Mouse (Mus musculus): Measurements from ENCODE around the gene Diaph3. TPM values are rescaled to one million over a fixed set of nuclear protein-coding genes. Genes with fewer than 3 reads are reported as not detected.
A peak's percentile ranks its signal among the peaks of the same experiment; 100 is the strongest.

The Diaph3 gene
- polyA plus RNA-seq, 1 experiment from 2014 or later: 25.9 TPM

- H3K4me2 ChIP-seq: no peak overlapping the region
- TF ChIP-seq CTCF (IDR thresholded peaks at IDR 0.05; ENCODE audit: low read depth): no peak
- H3K36me3 ChIP-seq (ENCODE audit: insufficient read depth): no peaks in the 10 kb centered on the region
- no peaks in the 10 kb centered on the region for H3K9me3 ChIP-seq (ENCODE audit: low read depth, low read length)
- no peak for DNase-seq
- WGBS: 68% methylated on average over 3 of the region's 3 CpGs
- no peak overlapping the region for H3K9ac ChIP-seq
- H3K4me1 ChIP-seq (ENCODE audit: insufficient read depth): no peaks in the 10 kb centered on the region
- H3K27me3 ChIP-seq (ENCODE audit: insufficient read depth, low read length): no peaks in the 10 kb centered on the region
- H3K4me3 ChIP-seq (ENCODE audit: low read depth, low read length): no peak overlapping the region
- ATAC-seq (ENCODE audit: insufficient read depth): no peak
- H3K27ac ChIP-seq (ENCODE audit: low read depth): no peak overlapping the region
Measured at GRCm38 (mm10) chr14:87145351-87145750, 4.3 kb upstream of the Diaph3 start.

- H3K4me1 ChIP-seq (ENCODE audit: insufficient read depth): no peaks in the 10 kb centered on the region
- peak overlapping the region; percentile 56 for H3K27ac ChIP-seq (ENCODE audit: low read depth)
- no peak for TF ChIP-seq CTCF (IDR thresholded peaks at IDR 0.05; ENCODE audit: low read depth)
- no peaks in the 10 kb centered on the region for H3K9me3 ChIP-seq (ENCODE audit: low read depth, low read length)
- DNase-seq (peak; percentile 54), ATAC-seq (ENCODE audit: insufficient read depth) (no peak)
- 74% methylated on average over 11 of the region's 11 CpGs for WGBS
- H3K9ac ChIP-seq: 0 out of 2 replicates have a peak overlapping the region, but pooled peaks have one; percentile 1
- peak overlapping the region; percentile 65 for H3K4me2 ChIP-seq
- no peaks in the 10 kb centered on the region for H3K27me3 ChIP-seq (ENCODE audit: insufficient read depth, low read length)
- no peaks in the 10 kb centered on the region for H3K36me3 ChIP-seq (ENCODE audit: insufficient read depth)
- peak overlapping the region; percentile 78; the same call in 1 of the 2 replicates for H3K4me3 ChIP-seq (ENCODE audit: low read depth, low read length)
Measured at GRCm38 (mm10) chr14:87141777-87142176, 742 bp upstream of the Diaph3 start.

- Histone ChIP-seq H3K4me2 (peak overlapping the region; percentile 65), H3K4me3 (ENCODE audit: low read depth, low read length) (peak overlapping the region; percentile 78), H3K27ac (ENCODE audit: low read depth) (peak overlapping the region; percentile 78), H3K4me1 (ENCODE audit: insufficient read depth) (no peaks in the 10 kb centered on the region), H3K9me3 (ENCODE audit: low read depth, low read length) (no peaks in the 10 kb centered on the region), H3K36me3 (ENCODE audit: insufficient read depth) (no peaks in the 10 kb centered on the region), H3K27me3 (ENCODE audit: insufficient read depth, low read length) (no peaks in the 10 kb centered on the region), H3K9ac (peak overlapping the region; percentile 77)
- no peak for TF ChIP-seq CTCF (IDR thresholded peaks at IDR 0.05; ENCODE audit: low read depth)
- DNase-seq (peak; percentile 80), ATAC-seq (ENCODE audit: insufficient read depth) (peak; percentile 48)
- 2% methylated on average over 17 of the region's 17 CpGs for WGBS
Measured at GRCm38 (mm10) chr14:87140327-87140962, 590 bp downstream of the Diaph3 start.

GRCm38 (mm10) chr14:87126076-87126639 lies 14.9 kb downstream of the Diaph3 start:
- H3K4me1 ChIP-seq (ENCODE audit: insufficient read depth): no peaks in the 10 kb centered on the region
- 41% methylated on average over 6 of the region's 6 CpGs for WGBS
- no peak overlapping the region for H3K27ac ChIP-seq (ENCODE audit: low read depth)
- no peaks in the 10 kb centered on the region for H3K27me3 ChIP-seq (ENCODE audit: insufficient read depth, low read length)
- no peaks in the 10 kb centered on the region for H3K9me3 ChIP-seq (ENCODE audit: low read depth, low read length)
- H3K36me3 ChIP-seq (ENCODE audit: insufficient read depth): 0 out of 2 replicates have a peak, but pooled peaks cover 3% of the 10 kb centered on the region
- no peak overlapping the region for H3K4me3 ChIP-seq (ENCODE audit: low read depth, low read length)
- H3K9ac ChIP-seq: no peak overlapping the region
- DNase-seq (peak; percentile 62), ATAC-seq (ENCODE audit: insufficient read depth) (peak; percentile 62; the same call in 1 of the 2 replicates)
- H3K4me2 ChIP-seq: no peak overlapping the region
- TF ChIP-seq CTCF (IDR thresholded peaks at IDR 0.05; ENCODE audit: low read depth): no peak

- Histone ChIP-seq H3K36me3 (ENCODE audit: insufficient read depth) (0 out of 2 replicates have a peak, but pooled peaks cover 3% of the 10 kb centered on the region), H3K27me3 (ENCODE audit: insufficient read depth, low read length) (no peaks in the 10 kb centered on the region), H3K27ac (ENCODE audit: low read depth) (no peak overlapping the region), H3K4me3 (ENCODE audit: low read depth, low read length) (no peak overlapping the region), H3K9me3 (ENCODE audit: low read depth, low read length) (no peaks in the 10 kb centered on the region), H3K4me2 (no peak overlapping the region), H3K4me1 (ENCODE audit: insufficient read depth) (no peaks in the 10 kb centered on the region), H3K9ac (no peak overlapping the region)
- 77% methylated on average over 5 of the region's 5 CpGs for WGBS
- DNase-seq (no peak), ATAC-seq (ENCODE audit: insufficient read depth) (peak; percentile 9; the same call in 1 of the 2 replicates)
- TF ChIP-seq CTCF (IDR thresholded peaks at IDR 0.05; ENCODE audit: low read depth): no peak
Measured at GRCm38 (mm10) chr14:87125492-87125891, 15.5 kb downstream of the Diaph3 start.

- Histone ChIP-seq H3K27ac (ENCODE audit: low read depth) (no peak overlapping the region), H3K4me1 (ENCODE audit: insufficient read depth) (no peaks in the 10 kb centered on the region), H3K27me3 (ENCODE audit: insufficient read depth, low read length) (no peaks in the 10 kb centered on the region), H3K36me3 (ENCODE audit: insufficient read depth) (no peaks in the 10 kb centered on the region), H3K9me3 (ENCODE audit: low read depth, low read length) (no peaks in the 10 kb centered on the region), H3K4me3 (ENCODE audit: low read depth, low read length) (no peak overlapping the region), H3K9ac (no peak overlapping the region), H3K4me2 (no peak overlapping the region)
- DNase-seq (no peak), ATAC-seq (ENCODE audit: insufficient read depth) (no peak)
- no peak for TF ChIP-seq CTCF (IDR thresholded peaks at IDR 0.05; ENCODE audit: low read depth)
- WGBS: 85% methylated on average over 15 of the region's 15 CpGs
Measured at GRCm38 (mm10) chr14:87123091-87123490, 17.9 kb downstream of the Diaph3 start.

GRCm38 (mm10) chr14:87121868-87122267 lies 19.2 kb downstream of the Diaph3 start:
- 56% methylated on average over 6 of the region's 6 CpGs for WGBS

More at GRCm38 (mm10) chr14:87121868-87122267, 19.2 kb downstream of the Diaph3 start:
- H3K27ac ChIP-seq (ENCODE audit: low read depth): no peak overlapping the region
- ATAC-seq (ENCODE audit: insufficient read depth) (no peak), DNase-seq (no peak)
- no peak for TF ChIP-seq CTCF (IDR thresholded peaks at IDR 0.05; ENCODE audit: low read depth)
- H3K9me3 ChIP-seq (ENCODE audit: low read depth, low read length): no peaks in the 10 kb centered on the region
- H3K4me2 ChIP-seq: no peak overlapping the region
- no peak overlapping the region for H3K4me3 ChIP-seq (ENCODE audit: low read depth, low read length)
- H3K27me3 ChIP-seq (ENCODE audit: insufficient read depth, low read length): no peaks in the 10 kb centered on the region
- no peak overlapping the region for H3K9ac ChIP-seq
- no peaks in the 10 kb centered on the region for H3K36me3 ChIP-seq (ENCODE audit: insufficient read depth)
- no peaks in the 10 kb centered on the region for H3K4me1 ChIP-seq (ENCODE audit: insufficient read depth)

Data from lung, embryonic 14.5 days (tissue).